Mouse (Mus musculus) thymus, postnatal 14 days (tissue): ENCODE measurements around the gene Zfp382.
"Not testable (repeated sequence)": the region's sequence is repeated elsewhere in the genome, so short reads cannot be mapped to it uniquely, and the experiment has no call there.

ENCODE experiments used
- DNase-seq: peaks from one replicate; pipeline ENCODE4 v3.0.0; 2021

Gene Zfp382

DNA sequence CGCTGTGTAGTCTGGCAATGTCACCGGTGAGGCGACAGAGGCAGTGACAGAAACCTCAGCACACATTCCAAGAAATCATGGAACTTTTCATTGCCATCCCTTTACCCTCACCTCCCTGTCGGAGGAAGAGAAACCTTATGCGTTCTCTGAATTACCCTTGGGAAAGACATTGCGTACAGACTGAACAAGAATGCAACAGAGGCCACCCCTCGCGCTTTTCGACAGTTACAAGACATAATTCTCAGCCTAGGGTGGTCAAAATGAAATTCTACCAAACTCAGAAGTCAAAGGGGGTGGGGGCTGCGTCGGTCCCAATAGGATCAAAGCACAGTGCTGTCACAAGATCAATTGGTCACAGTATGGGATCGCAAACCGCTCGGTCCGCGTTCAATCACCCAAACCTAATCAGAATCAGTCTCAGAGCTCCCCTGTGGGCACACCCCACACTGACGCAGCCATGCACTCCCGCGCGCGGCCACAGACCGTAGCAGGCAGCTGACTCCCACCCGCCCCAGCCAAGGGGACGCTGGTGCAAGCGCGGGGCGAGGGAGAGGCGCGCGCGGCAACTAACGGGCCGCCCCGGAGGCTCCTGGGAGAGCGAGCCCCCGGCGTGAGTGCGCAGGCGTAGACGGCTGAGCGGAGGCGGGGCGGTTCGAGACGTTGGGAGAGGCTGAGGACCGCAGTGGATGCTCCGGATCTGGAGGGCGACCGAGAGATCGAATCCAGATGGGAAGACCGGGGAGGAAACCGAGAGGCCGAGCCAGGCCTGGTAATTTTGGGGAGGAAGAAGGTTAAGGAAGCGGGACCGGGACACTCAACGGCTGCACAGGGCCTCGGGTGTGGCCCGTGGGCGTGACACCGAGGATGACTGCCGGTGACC, at the start of gene Zfp382:
Gene Zfp382 (plus strand): TSS at position 635 of the 880 bp plus-strand sequence.
- DNase-seq, result peak; percentile 94

- DNase-seq, result peak; percentile 93
These were observed 49.4 kb upstream of the Zfp382 start, which contains the start of gene Zfp82 for GRCm38 (mm10) chr7:30072146-30073028. Gene Zfp82, minus strand, starts transcription at chr7:30072900.

DNA sequence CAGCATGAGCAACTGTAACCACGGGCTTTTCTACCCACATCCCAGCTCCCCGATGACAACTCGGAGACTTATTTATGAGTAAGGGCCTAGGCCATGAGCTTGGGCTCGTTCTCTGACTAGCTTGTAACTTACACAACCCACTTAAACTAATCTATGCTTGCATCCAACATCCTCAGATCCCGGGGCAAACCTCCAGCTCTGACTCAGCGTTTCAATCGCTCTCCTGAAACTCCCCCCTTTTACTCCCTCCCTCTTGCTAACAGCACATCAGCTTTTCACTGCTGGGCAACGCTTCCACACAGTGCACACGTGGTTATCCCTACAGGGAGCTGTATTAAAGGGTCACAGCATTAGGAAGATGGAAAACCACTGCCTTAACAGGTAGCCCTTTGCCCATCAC, 35.2 kb upstream of the Zfp382 start:
- DNase-seq, result no peak

- DNase-seq, result peak; percentile 15
These were observed 32.3 kb upstream of the Zfp382 start for GRCm38 (mm10) chr7:30089405-30089804.

DNA sequence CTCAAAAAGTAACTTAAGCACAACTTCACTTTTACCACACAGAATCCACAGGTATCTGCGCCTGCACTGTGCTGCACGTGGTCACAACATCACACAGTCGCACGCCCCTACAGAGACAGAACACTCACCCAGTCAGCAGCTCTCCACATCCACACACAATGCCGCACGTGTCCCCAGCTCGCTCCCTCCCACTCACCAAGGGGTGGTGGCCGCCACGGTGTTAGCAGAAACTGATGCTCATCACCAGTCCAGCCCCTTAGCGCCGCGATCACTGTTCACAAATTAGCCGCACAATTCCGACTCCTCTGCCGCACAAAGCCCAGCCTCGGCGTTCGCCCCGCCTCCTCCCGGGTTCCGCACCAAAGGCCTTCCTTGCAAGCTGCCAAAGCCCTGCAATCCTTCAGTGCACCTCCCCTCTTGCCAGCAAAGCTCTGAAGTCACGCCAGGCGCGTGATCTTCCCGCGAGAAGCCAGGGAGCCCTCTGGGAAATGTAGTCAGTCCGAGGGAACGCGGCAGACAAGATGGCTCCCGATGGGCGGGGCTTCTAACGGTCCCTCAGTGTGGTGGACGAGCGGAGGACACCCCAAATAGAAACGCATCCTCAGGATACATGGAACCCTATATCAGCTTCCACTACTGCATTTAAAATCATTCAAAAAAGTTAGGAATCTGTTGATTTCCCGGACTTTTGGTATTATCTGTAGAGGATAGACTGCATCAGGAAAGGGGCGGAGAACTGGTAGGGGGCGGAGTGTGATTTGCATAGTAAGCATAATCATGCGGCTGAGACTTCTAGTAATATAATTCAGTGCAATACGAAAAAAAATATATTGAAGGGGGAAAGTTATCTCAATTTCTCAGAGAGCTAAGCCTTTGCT, 31.4 kb upstream of the Zfp382 start, which contains the start of the genes Gm26920 and Zfp566:
Gene Gm26920 (minus strand): TSS at position 319 of the 878 bp plus-strand sequence.
Gene Zfp566 (minus strand): TSS at position 436 of the 878 bp plus-strand sequence.
- DNase-seq, result peak; percentile 95

GRCm38 (mm10) chr7:30090970-30091585, 30.7 kb upstream of the Zfp382 start:
- no peak for DNase-seq

DNA sequence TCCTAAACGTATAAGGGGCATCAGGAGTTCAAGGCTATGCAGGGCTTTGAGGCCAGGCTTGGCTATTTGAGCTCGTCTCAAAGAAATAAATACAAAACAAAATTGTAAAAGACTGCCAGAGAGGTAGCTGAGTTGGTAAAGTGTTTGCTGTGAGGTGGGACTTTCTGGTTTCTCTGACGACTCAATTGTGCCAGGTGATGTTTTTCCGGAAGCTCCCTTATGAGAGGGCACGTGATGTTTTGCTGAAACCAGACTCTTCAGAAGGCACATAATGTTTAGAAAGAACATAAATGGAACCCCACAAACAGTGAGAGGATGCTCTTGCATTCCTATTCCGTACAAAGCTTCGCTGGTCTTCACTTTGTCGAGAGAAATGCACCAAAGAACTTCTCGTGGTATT, 29.1 kb upstream of the Zfp382 start:
- DNase-seq, result no peak

GRCm38 (mm10) chr7:30093918-30094415, 27.8 kb upstream of the Zfp382 start:
- peak; percentile 16 for DNase-seq

DNA sequence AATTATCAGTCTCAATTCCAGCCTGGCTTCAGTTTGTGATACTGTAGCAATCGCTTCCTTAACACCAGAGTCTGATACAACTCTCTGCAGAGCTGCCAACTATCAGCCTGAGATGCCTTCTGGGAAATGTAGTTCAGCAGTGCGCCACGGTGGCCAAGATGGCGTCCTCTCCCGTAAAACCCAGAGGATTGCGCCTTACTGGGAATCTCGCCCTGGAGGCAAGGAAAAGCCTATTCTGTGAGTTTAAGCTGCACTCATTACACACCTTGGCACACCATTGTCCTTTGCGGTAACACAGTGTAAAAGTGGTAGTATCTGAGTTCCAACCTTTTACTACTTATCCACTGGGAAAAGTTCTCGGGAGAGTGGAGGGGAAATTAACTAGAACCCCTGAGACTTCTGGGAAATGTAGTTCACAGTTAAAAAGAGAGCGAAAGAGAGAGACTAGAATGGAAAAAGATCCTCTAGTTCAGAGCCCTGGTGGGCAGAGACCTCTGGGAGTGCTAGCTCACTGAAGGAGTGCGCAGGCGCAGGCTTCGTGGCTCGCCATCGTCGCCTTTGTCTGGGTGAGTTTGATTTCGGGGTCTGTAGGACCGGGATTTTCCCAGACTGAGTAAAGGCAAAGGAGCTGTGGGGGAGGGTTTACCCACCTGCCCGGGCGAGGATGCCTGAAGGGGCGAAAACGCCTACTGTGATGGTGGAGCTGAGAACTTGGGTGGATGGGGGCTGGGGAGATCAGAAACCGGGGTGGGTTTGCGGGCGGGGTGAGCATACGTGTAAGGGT, 26.9 kb upstream of the Zfp382 start, which contains the start of gene Zfp260:
Gene Zfp260 (plus strand): TSS at position 132 of the 784 bp plus-strand sequence.
- peak; percentile 92 for DNase-seq

- no peak for DNase-seq
These were observed 26.1 kb upstream of the Zfp382 start for GRCm38 (mm10) chr7:30095551-30096125.

- DNase-seq, result peak; percentile 81
These were observed 22.4 kb upstream of the Zfp382 start for GRCm38 (mm10) chr7:30099297-30099696.

- DNase-seq, result no peak
These were observed 5.7 kb upstream of the Zfp382 start for GRCm38 (mm10) chr7:30116076-30116475.

- not testable (repeated sequence) for DNase-seq
These were observed 3.8 kb upstream of the Zfp382 start for GRCm38 (mm10) chr7:30117935-30118334.

DNA sequence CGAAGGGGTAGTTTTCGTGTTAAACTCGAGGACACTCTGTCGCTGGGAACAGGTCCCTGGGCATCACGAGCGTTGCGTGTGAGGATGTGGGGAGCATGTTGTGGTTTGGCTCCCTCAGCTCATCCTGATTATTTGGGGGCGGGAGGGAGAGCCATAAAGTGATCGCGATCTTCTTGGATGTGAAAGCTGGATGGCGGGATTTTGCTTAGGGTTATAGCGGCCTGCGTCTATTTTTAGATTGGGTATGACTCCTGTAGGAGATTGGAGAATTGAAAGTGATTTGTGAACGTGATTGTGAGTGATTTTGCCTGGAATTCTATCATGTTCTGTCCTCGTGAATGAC, 417 bp downstream of the Zfp382 start:
- DNase-seq, result no peak

DNA sequence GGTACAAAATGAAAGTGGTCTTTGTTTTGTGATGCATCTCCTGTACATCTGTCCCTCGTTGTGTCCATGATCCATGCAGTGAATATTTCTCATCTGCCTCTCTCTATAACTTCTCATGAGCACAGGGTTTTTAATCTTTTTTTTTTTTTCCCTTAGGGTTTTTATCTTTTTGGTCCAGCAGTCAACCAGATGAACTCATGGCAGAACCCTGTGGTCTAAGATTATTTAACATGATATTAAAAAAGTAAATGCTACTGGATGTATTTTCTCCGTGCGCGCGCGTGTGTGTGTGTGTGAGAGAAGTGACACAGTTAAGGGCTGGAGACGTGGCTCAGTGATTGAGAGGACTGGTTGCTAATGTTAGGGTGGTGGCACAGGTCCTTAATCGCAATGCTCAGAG, 8.2 kb downstream of the Zfp382 start:
- no peak for DNase-seq

DNA sequence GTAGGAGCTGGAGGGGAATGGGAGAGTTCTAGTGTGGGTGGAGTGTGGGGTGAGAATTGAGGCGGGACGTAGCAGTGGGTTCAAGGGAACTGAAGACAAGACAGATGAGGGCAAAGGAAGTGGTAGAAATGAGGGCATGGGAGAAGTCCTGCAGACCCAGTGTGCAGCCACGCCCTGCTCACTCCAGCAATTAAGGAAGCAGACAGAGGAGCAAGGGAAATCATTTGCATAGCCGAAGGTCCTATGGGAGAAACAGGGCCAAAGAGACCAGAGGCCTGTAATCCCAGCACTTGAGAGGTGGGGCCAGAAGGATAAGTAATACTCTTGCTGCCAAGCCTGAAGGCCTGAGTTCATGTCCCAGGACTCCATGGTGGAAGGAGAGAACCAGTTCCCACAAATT, 10.7 kb downstream of the Zfp382 start:
- DNase-seq, result no peak

- DNase-seq, result no peak
These were observed 15.1 kb downstream of the Zfp382 start for GRCm38 (mm10) chr7:30136826-30137225.

DNA sequence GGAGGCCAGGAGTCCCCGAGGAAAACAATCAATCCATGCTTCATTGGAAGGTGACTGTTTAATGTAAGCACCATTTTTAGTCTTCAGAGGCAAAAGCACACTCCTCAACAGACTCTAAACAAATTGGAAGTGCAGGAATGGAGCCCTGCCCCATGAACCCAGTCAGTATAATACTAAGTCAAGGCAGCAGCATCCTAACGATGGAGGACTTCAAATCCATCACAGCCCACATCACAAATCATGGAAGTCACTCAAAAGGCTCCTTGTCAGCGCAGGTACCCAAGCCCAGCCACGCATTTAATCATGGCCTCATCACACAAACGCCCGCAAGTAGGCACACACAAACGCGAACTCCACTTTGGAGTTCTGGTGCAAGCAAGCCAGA, 21.4 kb downstream of the Zfp382 start:
- DNase-seq, result no peak

GRCm38 (mm10) chr7:30143555-30144209, 21.9 kb downstream of the Zfp382 start:
- peak; percentile 75 for DNase-seq

- no peak for DNase-seq
These were observed 25.3 kb downstream of the Zfp382 start for GRCm38 (mm10) chr7:30147011-30147410.
